Comparison of ENCODE assay signal across 25 mouse cellular contexts in genomic region chr11:89055931-89056690, GRCm38 (mm10). TPM values are rescaled to one million over a fixed set of nuclear protein-coding genes. Genes with fewer than 3 reads are reported as not detected.
A peak's percentile ranks its signal among the peaks of the same experiment; 100 is the strongest.
DNase-seq lines count a peak whose midpoint lies in the region; ATAC-seq and TF ChIP-seq lines count a peak whose summit lies in the region.
"Had no signal": no experiment of that assay in that cellular context is flagged by ENCODE, and none has a peak within 500 bp of the region (broad histone marks: within the 10 kb centered on the region; RNA-seq: fewer than 3 reads in every experiment).

No protein-coding gene starts in this region.

- no peak for TF ChIP-seq CTCF in lung, embryonic 14.5 days (IDR thresholded peaks at IDR 0.05; ENCODE audit: low read depth)

- H3K36me3 ChIP-seq in lung, embryonic 14.5 days (ENCODE audit: insufficient read depth): peaks cover 31% of the 10 kb centered on the region
- H3K36me3 ChIP-seq in heart, embryonic 11.5 days (ENCODE audit: control insufficient read depth, insufficient read depth, low read length): no peaks in the 10 kb centered on the region
- peaks cover 33% of the 10 kb centered on the region for H3K36me3 ChIP-seq in kidney, embryonic 15.5 days

- peaks cover 13% of the 10 kb centered on the region for H3K4me1 ChIP-seq in lung, embryonic 14.5 days (ENCODE audit: insufficient read depth)
- H3K4me1 ChIP-seq in heart, embryonic 11.5 days (ENCODE audit: control insufficient read depth, insufficient read depth, low read length): peaks cover 21% of the 10 kb centered on the region
- peaks cover 20% of the 10 kb centered on the region for H3K4me1 ChIP-seq in kidney, embryonic 15.5 days

- H3K4me3 ChIP-seq in lung, embryonic 14.5 days (ENCODE audit: low read depth, low read length): no peak overlapping the region
- no peak overlapping the region for H3K4me3 ChIP-seq in heart, embryonic 11.5 days (ENCODE audit: low read depth, low read length)
- H3K4me3 ChIP-seq in kidney, embryonic 15.5 days (replicated peaks): no peak overlapping the region
- H3K4me3 ChIP-seq: embryonic facial prominence, embryonic 15.5 days; forebrain, embryonic 12.5 days; limb, embryonic 15.5 days; midbrain, embryonic 12.5 days; neural tube, embryonic 15.5 days had no signal

- WGBS in lung, embryonic 14.5 days: 54% methylated on average over 13 of the region's 13 CpGs
- 51% methylated on average over 13 of the region's 13 CpGs for WGBS in heart, embryonic 11.5 days (ENCODE audit: insufficient replicate concordance)
- WGBS in kidney, embryonic 15.5 days: 83% methylated on average over 13 of the region's 13 CpGs

- H3K9me3 ChIP-seq in lung, embryonic 14.5 days (ENCODE audit: low read depth, low read length): no peaks in the 10 kb centered on the region
- H3K9me3 ChIP-seq in heart, embryonic 11.5 days (replicated peaks; ENCODE audit: control insufficient read depth, low read length): no peaks in the 10 kb centered on the region
- H3K9me3 ChIP-seq in kidney, embryonic 15.5 days (replicated peaks): no peaks in the 10 kb centered on the region
- H3K9me3 ChIP-seq: embryonic facial prominence, embryonic 15.5 days; forebrain, embryonic 12.5 days; limb, embryonic 15.5 days; midbrain, embryonic 12.5 days; neural tube, embryonic 15.5 days had no signal

- intact Hi-C loops in heart, postnatal 25 days (cut with DNase I): no loop called here

- no peak overlapping the region for H3K27ac ChIP-seq in lung, embryonic 14.5 days (ENCODE audit: low read depth)
- peak overlapping the region; percentile 65 for H3K27ac ChIP-seq in heart, embryonic 11.5 days (ENCODE audit: low read depth, low read length)
- no peak overlapping the region for H3K27ac ChIP-seq in kidney, embryonic 15.5 days
- H3K27ac ChIP-seq: embryonic facial prominence, embryonic 15.5 days; forebrain, embryonic 12.5 days; limb, embryonic 15.5 days; macrophage; midbrain, embryonic 12.5 days; neural tube, embryonic 15.5 days had no signal

- H3K27me3 ChIP-seq in lung, embryonic 14.5 days (ENCODE audit: insufficient read depth, low read length): no peaks in the 10 kb centered on the region
- H3K27me3 ChIP-seq in heart, embryonic 11.5 days (ENCODE audit: control insufficient read depth, insufficient read depth, low read length): no peaks in the 10 kb centered on the region
- no peaks in the 10 kb centered on the region for H3K27me3 ChIP-seq in kidney, embryonic 15.5 days
- H3K27me3 ChIP-seq: embryonic facial prominence, embryonic 15.5 days; forebrain, embryonic 12.5 days; limb, embryonic 15.5 days; midbrain, embryonic 12.5 days; neural tube, embryonic 15.5 days had no signal

- peak; percentile 93 for DNase-seq in heart, adult 11 months
- DNase-seq in heart, postnatal 25 days (ENCODE audit: low spot score): no peak
- DNase-seq in lung, embryonic 14.5 days: no peak
- DNase-seq in lung, postnatal 25 days (ENCODE audit: low spot score): no peak
- peak; percentile 70 for DNase-seq in retina, postnatal 1 day
- DNase-seq: adrenal gland, postnatal 14 days; cerebellum, postnatal 10 days; embryo, embryonic 11 days; gastrocnemius, postnatal 36 days; liver, postnatal 0 days; right cerebral cortex, adult 18-20 months; thymus, adult 18-20 months had no signal

- no peak for ATAC-seq in lung, embryonic 14.5 days (ENCODE audit: insufficient read depth)
- ATAC-seq in heart, embryonic 11.5 days (replicated peaks; ENCODE audit: insufficient number of reproducible peaks, low FRiP score, low TSS enrichment): no peak
- ATAC-seq in kidney, embryonic 15.5 days (replicated peaks; ENCODE audit: low FRiP score): no peak
- no peak for ATAC-seq in CD4-positive, CD25-positive, alpha-beta regulatory T cell, adult 4 months
- ATAC-seq: liver, postnatal 0 days had no signal

- peak overlapping the region; percentile 13; the same call in 1 of the 2 replicates for H3K4me2 ChIP-seq in lung, embryonic 14.5 days
- peak overlapping the region; percentile 48 for H3K4me2 ChIP-seq in heart, embryonic 11.5 days
- no peak overlapping the region for H3K4me2 ChIP-seq in kidney, embryonic 15.5 days
- H3K4me2 ChIP-seq: embryonic facial prominence, embryonic 15.5 days; forebrain, embryonic 12.5 days; limb, embryonic 15.5 days; midbrain, embryonic 12.5 days; neural tube, embryonic 15.5 days had no signal

- H3K9ac ChIP-seq in lung, embryonic 14.5 days: no peak overlapping the region
- H3K9ac ChIP-seq in heart, embryonic 11.5 days (ENCODE audit: low read depth, low read length): no peak overlapping the region
- H3K9ac ChIP-seq in kidney, embryonic 15.5 days: no peak overlapping the region
- H3K9ac ChIP-seq: embryonic facial prominence, embryonic 15.5 days; forebrain, embryonic 12.5 days; limb, embryonic 15.5 days; liver, postnatal 0 days; midbrain, embryonic 12.5 days; neural tube, embryonic 15.5 days had no signal

RNA-seq across cellular contexts. Expression of gene Dgke, which starts 10.5 kb away (rescaled TPM):
- total RNA-seq in heart, postnatal 25 days (2021): 10 to 100 TPM in 1 of 2 experiments, 1 to 10 TPM in 1; 9.4 to 10.6 TPM
- 5.5 and 5.8 TPM in 2 replicates for polyA plus RNA-seq in lung, embryonic 14.5 days (2014; fragmentation: Nextera tagmentation; extraction: Ambion mirVana)
- polyA plus RNA-seq in heart, embryonic 11.5 days (2014; fragmentation: Nextera tagmentation; extraction: Ambion mirVana): 4.2 and 4.5 TPM in 2 replicates
- 4.3 and 4.6 TPM in 2 replicates for polyA plus RNA-seq in kidney, embryonic 15.5 days (2015; fragmentation: Nextera tagmentation; extraction: Ambion mirVana)
- 1 to 10 TPM; 4.6 to 7.3 TPM for polyA plus RNA-seq in CD4-positive, CD25-positive, alpha-beta regulatory T cell, adult 4 months (2017; shearing (Covaris generic))

RNA-seq across cellular contexts. Expression of gene Gm525, which starts 17.5 kb away (rescaled TPM):
- not detected for total RNA-seq in heart, postnatal 25 days (2021)
- polyA plus RNA-seq in lung, embryonic 14.5 days (2014; fragmentation: Nextera tagmentation; extraction: Ambion mirVana): 0.38 TPM in 1 of 2 replicates, not detected in the other
- not detected in 2 replicates for polyA plus RNA-seq in heart, embryonic 11.5 days (2014; fragmentation: Nextera tagmentation; extraction: Ambion mirVana)
- not detected in 2 replicates for polyA plus RNA-seq in kidney, embryonic 15.5 days (2015; fragmentation: Nextera tagmentation; extraction: Ambion mirVana)
- polyA plus RNA-seq in CD4-positive, CD25-positive, alpha-beta regulatory T cell, adult 4 months (2017; shearing (Covaris generic)): not detected
- total RNA-seq: adrenal gland, postnatal 14 days; gastrocnemius, postnatal 36 days; layer of hippocampus, postnatal 10 days; left cerebral cortex, postnatal 25 days had no signal
- polyA plus RNA-seq: forebrain, embryonic 12.5 days; hindbrain, embryonic 11.5 days; macrophage; midbrain, embryonic 12.5 days; neural tube, embryonic 15.5 days; small intestine, adult 2 months had no signal

RNA-seq across cellular contexts. Expression of gene Trim25, which starts 56.9 kb away (rescaled TPM):
- 10 to 100 TPM; 20.5 to 22.7 TPM for total RNA-seq in heart, postnatal 25 days (2021)
- 13.4 and 13.8 TPM in 2 replicates for polyA plus RNA-seq in lung, embryonic 14.5 days (2014; fragmentation: Nextera tagmentation; extraction: Ambion mirVana)
- polyA plus RNA-seq in heart, embryonic 11.5 days (2014; fragmentation: Nextera tagmentation; extraction: Ambion mirVana): 9.4 and 14.9 TPM in 2 replicates
- 14.5 and 16.4 TPM in 2 replicates for polyA plus RNA-seq in kidney, embryonic 15.5 days (2015; fragmentation: Nextera tagmentation; extraction: Ambion mirVana)
- 10 to 100 TPM; 14.0 to 25.6 TPM for polyA plus RNA-seq in CD4-positive, CD25-positive, alpha-beta regulatory T cell, adult 4 months (2017; shearing (Covaris generic))

Comparison
In these comparisons a context has a peak if more than half of its experiments do, and no peak if none do; other contexts are left out.
1. DNase-seq: peak in heart, adult 11 months (single experiment) and retina, postnatal 1 day (single experiment); none in heart, postnatal 25 days (single experiment), lung, embryonic 14.5 days (single experiment) and lung, postnatal 25 days (single experiment).